Mouse (Mus musculus) spleen, adult 2 months (tissue): Measurements from ENCODE around the gene Ldlr.

ENCODE experiments used
- CTCF ChIP-seq: fragments of 200-500 bp; IDR thresholded peaks from 2 replicates; pipeline ENCODE4 v1.5.1; 2011; ENCODE audit warnings: mild to moderate bottlenecking, inconsistent platforms; ENCODE audit not compliant: insufficient read depth, insufficient read length, insufficient replicate concordance; ENCODE audit errors: extremely low read depth
- POLR2A ChIP-seq: fragments of 200-500 bp; IDR thresholded peaks from 2 replicates; pipeline ENCODE4 v1.6.1; 2011; ENCODE audit warnings: low read depth, low read length, inconsistent platforms

- TF ChIP-seq POLR2A (no peak), CTCF (peak; percentile 80)
Observed at GRCm38 (mm10) chr9:21786906-21787305, 63.6 kb downstream of the Ldlr start.
